Mouse (Mus musculus): ENCODE results near the gene B4galt5. TPM values are rescaled to one million over a fixed set of nuclear protein-coding genes. Genes with fewer than 3 reads are reported as not detected.
A peak's percentile ranks its signal among the peaks of the same experiment; 100 is the strongest.

Gene B4galt5
- polyA plus RNA-seq, 1 experiment: 70.0 TPM

DNA sequence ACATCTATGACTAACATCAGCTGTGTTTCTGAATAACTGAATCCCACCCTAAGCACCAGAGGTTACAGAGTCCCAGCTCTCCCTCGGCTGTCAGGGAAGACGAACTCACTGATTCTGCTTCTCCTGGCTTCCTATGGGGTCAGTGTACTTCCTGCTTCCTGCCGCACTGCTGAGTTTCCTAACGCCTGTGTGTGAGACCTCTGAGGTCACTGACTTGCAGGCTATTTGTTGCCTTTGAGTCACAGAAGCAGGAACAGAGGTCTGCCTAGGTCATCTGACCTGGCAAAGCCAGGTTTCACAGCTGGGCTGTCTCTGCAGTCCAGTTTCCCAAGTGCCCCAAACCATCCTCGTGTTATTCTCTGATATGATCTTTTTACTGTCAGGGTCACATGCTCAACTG is 30.0 kb downstream of the B4galt5 start:
- H3K4me3 ChIP-seq: no peak overlapping the region
- peaks cover 72% of the 10 kb centered on the region for H3K79me2 ChIP-seq (ENCODE audit: control insufficient read depth, insufficient read depth)
- H3K4me2 ChIP-seq (ENCODE audit: low read depth): peak overlapping the region; percentile 46
- H3ac ChIP-seq (ENCODE audit: control insufficient read depth, insufficient read length): no peak overlapping the region
- no peaks in the 10 kb centered on the region for H3K27me3 ChIP-seq (ENCODE audit: control insufficient read depth, insufficient read depth, insufficient read length)
- no peaks in the 10 kb centered on the region for H3K36me3 ChIP-seq (ENCODE audit: control insufficient read depth, insufficient read depth)
- TF ChIP-seq E2F4 (IDR thresholded peaks at IDR 0.05; ENCODE audit: insufficient read depth) (no peak), POLR2AphosphoS2 (IDR thresholded peaks at IDR 0.05; ENCODE audit: insufficient read length, low read depth) (no peak), MYOG (IDR thresholded peaks at IDR 0.05; ENCODE audit: control insufficient read depth in 1 of 3, insufficient read depth in 1 of 3, insufficient read length in 2 of 3, low read depth in 2 of 3) (peak in 1 of 3 experiments; percentile 12), USF1 (IDR thresholded peaks at IDR 0.05; ENCODE audit: low read depth) (peak; percentile 24), CEBPB (IDR thresholded peaks at IDR 0.05; ENCODE audit: insufficient read depth, poor library complexity, severe bottlenecking) (no peak), MYOD1 (IDR thresholded peaks at IDR 0.05; ENCODE audit: control insufficient read depth in 1 of 3, insufficient read length in 2 of 3, low read depth in 2 of 3) (peak in 1 of 3 experiments; percentile 36), POLR2A (IDR thresholded peaks at IDR 0.05; ENCODE audit: insufficient read length, low read depth) (no peak)

- TF ChIP-seq MAX (IDR thresholded peaks at IDR 0.05; ENCODE audit: low read depth) (no peak), MYOG (IDR thresholded peaks at IDR 0.05; ENCODE audit: control insufficient read depth in 1 of 3, insufficient read depth in 1 of 3, insufficient read length in 2 of 3, low read depth in 2 of 3) (peak; percentile 86 to 99 (median 95)), MYOD1 (IDR thresholded peaks at IDR 0.05; ENCODE audit: control insufficient read depth in 1 of 3, insufficient read length in 2 of 3, low read depth in 2 of 3) (peak; percentile 97 to 99 (median 98)), TCF3 (IDR thresholded peaks at IDR 0.05; ENCODE audit: insufficient read length, low read depth) (peak; percentile 97), POLR2A (IDR thresholded peaks at IDR 0.05; ENCODE audit: insufficient read length, low read depth) (no peak), TCF12 (IDR thresholded peaks at IDR 0.05; ENCODE audit: insufficient read depth, poor library complexity, severe bottlenecking) (peak; percentile 98), SRF (IDR thresholded peaks at IDR 0.05; ENCODE audit: control insufficient read depth, insufficient read length, low read depth) (no peak)
- Histone ChIP-seq H3K36me3 (ENCODE audit: control insufficient read depth, insufficient read depth) (no peaks in the 10 kb centered on the region), H3K79me2 (ENCODE audit: control insufficient read depth, insufficient read depth) (peaks cover 60% of the 10 kb centered on the region), H3K4me2 (ENCODE audit: low read depth) (peak overlapping the region; percentile 5), H3K27me3 (ENCODE audit: control insufficient read depth, insufficient read depth, insufficient read length) (no peaks in the 10 kb centered on the region), H3K4me3 (no peak overlapping the region), H3ac (ENCODE audit: control insufficient read depth, insufficient read length) (no peak overlapping the region)
Observed at GRCm38 (mm10) chr2:167316724-167317187, 32.2 kb downstream of the B4galt5 start.

DNA sequence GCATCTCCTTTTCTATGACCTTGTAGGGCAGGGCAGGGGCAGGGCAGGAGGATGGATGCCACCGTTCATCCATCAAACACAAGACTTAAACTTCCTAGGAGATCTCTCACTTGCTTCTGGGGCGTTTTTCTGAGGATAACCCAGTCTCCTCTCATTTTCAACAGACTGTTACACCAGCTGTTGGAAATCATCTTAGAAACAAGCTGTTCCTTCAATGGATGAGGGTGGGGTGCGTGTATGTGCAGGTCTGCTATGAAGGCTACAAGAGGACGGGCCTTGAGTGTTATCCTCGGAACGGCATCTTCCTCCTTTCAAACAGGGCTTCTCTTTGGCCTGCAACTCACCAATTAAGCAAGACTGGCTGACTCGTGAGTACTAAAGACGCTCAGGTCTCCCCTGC is 34.5 kb downstream of the B4galt5 start:
- H3K27me3 ChIP-seq (ENCODE audit: control insufficient read depth, insufficient read depth, insufficient read length): no peaks in the 10 kb centered on the region
- no peak overlapping the region for H3ac ChIP-seq (ENCODE audit: control insufficient read depth, insufficient read length)
- no peak overlapping the region for H3K4me3 ChIP-seq
- TF ChIP-seq TCF12 (IDR thresholded peaks at IDR 0.05; ENCODE audit: insufficient read depth, poor library complexity, severe bottlenecking) (no peak), MYOD1 (IDR thresholded peaks at IDR 0.05; ENCODE audit: control insufficient read depth in 1 of 3, insufficient read length in 2 of 3, low read depth in 2 of 3) (no peak), MYOG (IDR thresholded peaks at IDR 0.05; ENCODE audit: control insufficient read depth in 1 of 3, insufficient read depth in 1 of 3, insufficient read length in 2 of 3, low read depth in 2 of 3) (no peak), TCF3 (IDR thresholded peaks at IDR 0.05; ENCODE audit: insufficient read length, low read depth) (no peak), SRF (IDR thresholded peaks at IDR 0.05; ENCODE audit: control insufficient read depth, insufficient read length, low read depth) (no peak), POLR2A (IDR thresholded peaks at IDR 0.05; ENCODE audit: insufficient read length, low read depth) (no peak), CEBPB (IDR thresholded peaks at IDR 0.05; ENCODE audit: insufficient read depth, poor library complexity, severe bottlenecking) (no peak), POLR2AphosphoS2 (IDR thresholded peaks at IDR 0.05; ENCODE audit: insufficient read length, low read depth) (no peak), E2F4 (IDR thresholded peaks at IDR 0.05; ENCODE audit: insufficient read depth) (no peak), USF1 (IDR thresholded peaks at IDR 0.05; ENCODE audit: low read depth) (no peak), REST (IDR thresholded peaks at IDR 0.05; ENCODE audit: insufficient read depth, insufficient read length) (no peak), MAX (IDR thresholded peaks at IDR 0.05; ENCODE audit: low read depth) (no peak)
- H3K79me2 ChIP-seq (ENCODE audit: control insufficient read depth, insufficient read depth): peaks cover 40% of the 10 kb centered on the region
- H3K36me3 ChIP-seq (ENCODE audit: control insufficient read depth, insufficient read depth): no peaks in the 10 kb centered on the region
- peak overlapping the region; percentile 30 for H3K4me2 ChIP-seq (ENCODE audit: low read depth)

- peak overlapping the region; percentile 30 for H3K4me2 ChIP-seq (ENCODE audit: low read depth)
- H3K79me2 ChIP-seq (ENCODE audit: control insufficient read depth, insufficient read depth): peaks cover 32% of the 10 kb centered on the region
Observed at GRCm38 (mm10) chr2:167313501-167314326, 35.3 kb downstream of the B4galt5 start.

More at GRCm38 (mm10) chr2:167313501-167314326, 35.3 kb downstream of the B4galt5 start:
- Histone ChIP-seq H3ac (ENCODE audit: control insufficient read depth, insufficient read length) (no peak overlapping the region), H3K27me3 (ENCODE audit: control insufficient read depth, insufficient read depth, insufficient read length) (no peaks in the 10 kb centered on the region), H3K36me3 (ENCODE audit: control insufficient read depth, insufficient read depth) (peaks cover 3% of the 10 kb centered on the region), H3K4me3 (no peak overlapping the region)
- TF ChIP-seq MYOD1 (IDR thresholded peaks at IDR 0.05; ENCODE audit: control insufficient read depth in 1 of 3, insufficient read length in 2 of 3, low read depth in 2 of 3): peak in 2 of 3 experiments; percentile 3 to 71
- no peak for TF ChIP-seq CEBPB (IDR thresholded peaks at IDR 0.05; ENCODE audit: insufficient read depth, poor library complexity, severe bottlenecking)
- TF ChIP-seq SRF (IDR thresholded peaks at IDR 0.05; ENCODE audit: control insufficient read depth, insufficient read length, low read depth): no peak
- peak; percentile 48 for TF ChIP-seq MAX (IDR thresholded peaks at IDR 0.05; ENCODE audit: low read depth)
- no peak for TF ChIP-seq POLR2A (IDR thresholded peaks at IDR 0.05; ENCODE audit: insufficient read length, low read depth)
- TF ChIP-seq POLR2AphosphoS2 (IDR thresholded peaks at IDR 0.05; ENCODE audit: insufficient read length, low read depth): peak; percentile 22
- peak in 2 of 3 experiments; percentile 58 to 61 for TF ChIP-seq MYOG (IDR thresholded peaks at IDR 0.05; ENCODE audit: control insufficient read depth in 1 of 3, insufficient read depth in 1 of 3, insufficient read length in 2 of 3, low read depth in 2 of 3)
- TF ChIP-seq TCF3 (IDR thresholded peaks at IDR 0.05; ENCODE audit: insufficient read length, low read depth): no peak
- TF ChIP-seq E2F4 (IDR thresholded peaks at IDR 0.05; ENCODE audit: insufficient read depth): no peak
- TF ChIP-seq TCF12 (IDR thresholded peaks at IDR 0.05; ENCODE audit: insufficient read depth, poor library complexity, severe bottlenecking): peak; percentile 56
- TF ChIP-seq USF1 (IDR thresholded peaks at IDR 0.05; ENCODE audit: low read depth): peak; percentile 96

All from myocyte (in vitro differentiated cells).